Mouse (Mus musculus) hindbrain, embryonic 11.5 days (tissue): ENCODE results near the gene Actl7b. TPM values are rescaled to one million over a fixed set of nuclear protein-coding genes. Genes with fewer than 3 reads are reported as not detected.

ENCODE experiments used
- ATAC-seq: fragments of 200-750 bp; cut with Nextera tagmentation; 2 replicates; pipeline ENCODE4 v1.8.0; 2017; ENCODE audit warnings: mild to moderate bottlenecking, moderate TSS enrichment, moderate library complexity; ENCODE audit not compliant: low FRiP score
- DNase-seq: peaks from one replicate; pipeline ENCODE4 v3.0.0-alpha.2; 2015; ENCODE audit warnings: low spot score
- H3K27ac ChIP-seq: fragments of 300-500 bp; sonication (generic); 2 replicates; pipeline ENCODE4 v1.5.1; 2014; ENCODE audit warnings: mild to moderate bottlenecking, low read depth, low read length
- H3K27me3 ChIP-seq: fragments of 300-500 bp; sonication (generic); 2 replicates; pipeline ENCODE4 v1.6.1; 2014; ENCODE audit warnings: mild to moderate bottlenecking, low read length, moderate library complexity, mixed read lengths; ENCODE audit not compliant: control insufficient read depth, insufficient read depth
- H3K36me3 ChIP-seq: fragments of 300-500 bp; sonication (generic); 2 replicates; pipeline ENCODE4 v1.6.1; 2014; ENCODE audit warnings: mild to moderate bottlenecking, low read length, moderate library complexity, mixed read lengths; ENCODE audit not compliant: control insufficient read depth, insufficient read depth
- H3K4me1 ChIP-seq: fragments of 300-500 bp; sonication (generic); replicated peaks from 2 replicates; pipeline ENCODE4 v1.6.1; 2014; ENCODE audit warnings: low read length, mixed read lengths; ENCODE audit not compliant: control insufficient read depth, insufficient read depth
- H3K4me2 ChIP-seq: fragments of 300-500 bp; sonication (generic); replicated peaks from 2 replicates; pipeline ENCODE4 v1.6.1; 2014; ENCODE audit warnings: mild to moderate bottlenecking, low read depth, low read length
- H3K4me3 ChIP-seq: fragments of 300-500 bp; sonication (generic); 2 replicates; pipeline ENCODE4 v1.5.1; 2014; ENCODE audit warnings: low read depth, low read length
- H3K9ac ChIP-seq: fragments of 300-500 bp; sonication (generic); 2 replicates; pipeline ENCODE4 v1.6.1; 2014; ENCODE audit warnings: low read depth, low read length
- H3K9me3 ChIP-seq: fragments of 300-500 bp; sonication (generic); 2 replicates; pipeline ENCODE4 v1.6.1; 2016; ENCODE audit warnings: low read length; ENCODE audit not compliant: control insufficient read depth
- WGBS: fragments of 180-500 bp; shearing (Covaris S2); extraction: QIAGEN DNeasy Blood & Tissue Kit; methylation state at CpG from one replicate; pipeline ENCODE4 v1.1.7; 2014; 5-methylcytosine and 5-hydroxymethylcytosine counted together
- polyA plus RNA-seq: library from polyadenylated mRNA; unstranded; fragments of >200 nt; fragmentation: Nextera tagmentation; extraction: Ambion mirVana; gene quantifications from 2 replicates; pipeline ENCODE4 v1.2.1, GENCODE M21; 2014

The Actl7b gene
- polyA plus RNA-seq, 1 experiment from 2014 or later, result not detected

- H3K4me2 ChIP-seq, result no peak overlapping the region
- 69% methylated on average over 9 of the region's 9 CpGs for WGBS
- no peaks in the 10 kb centered on the region for H3K36me3 ChIP-seq
- no peaks in the 10 kb centered on the region for H3K4me1 ChIP-seq
- ATAC-seq, result no peak
- no peak overlapping the region for H3K9ac ChIP-seq
- no peak overlapping the region for H3K4me3 ChIP-seq
- H3K9me3 ChIP-seq, result no peaks in the 10 kb centered on the region
- H3K27ac ChIP-seq, result no peak overlapping the region
- no peak for DNase-seq
- no peaks in the 10 kb centered on the region for H3K27me3 ChIP-seq
These were observed 21.8 kb downstream of the Actl7b start for GRCm38 (mm10) chr4:56719456-56719855.

DNA sequence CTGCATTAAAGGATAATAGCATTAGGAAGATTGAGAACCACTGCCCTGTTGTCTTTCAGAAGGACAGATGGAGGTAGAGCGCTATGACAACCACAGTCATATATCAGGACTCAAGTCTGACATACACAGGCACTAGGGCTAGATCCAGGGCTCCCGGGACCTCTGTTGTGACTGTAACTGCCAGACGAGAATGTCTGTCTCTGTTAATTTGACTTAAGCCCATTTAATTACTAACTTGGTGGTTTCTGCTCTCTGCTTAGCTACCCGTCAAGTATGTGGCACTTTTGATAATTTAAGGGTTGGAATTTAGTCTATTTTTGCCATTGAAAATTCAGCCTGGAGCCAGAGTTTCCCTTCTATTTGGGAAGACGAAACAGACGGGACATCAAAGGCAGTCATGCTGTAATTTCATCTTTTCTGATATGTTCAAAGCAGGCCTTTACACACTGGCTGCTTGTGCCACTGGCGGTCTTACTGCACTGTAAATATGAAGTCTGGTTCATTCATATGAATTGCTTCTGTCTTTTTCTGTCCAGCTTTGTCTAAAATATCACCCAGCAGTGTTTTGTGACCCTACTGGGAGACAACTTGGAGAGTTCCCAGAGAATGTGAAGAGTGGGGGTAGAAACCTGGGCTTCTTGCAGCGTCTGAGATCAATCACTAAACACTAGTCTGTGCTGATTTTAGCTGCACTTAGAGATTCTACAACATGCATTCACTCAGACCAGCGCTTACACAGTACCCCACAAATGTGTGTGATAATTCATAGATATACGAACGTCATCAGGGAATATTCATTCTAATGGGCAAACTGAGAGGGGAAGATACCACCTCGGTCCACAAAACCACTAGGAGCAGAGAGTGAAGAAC is 22.4 kb downstream of the Actl7b start:
- no peaks in the 10 kb centered on the region for H3K27me3 ChIP-seq
- no peak for DNase-seq
- H3K4me3 ChIP-seq, result no peak overlapping the region
- no peak overlapping the region for H3K9ac ChIP-seq
- no peak for ATAC-seq
- 79% methylated on average over 12 of the region's 12 CpGs for WGBS
- H3K4me1 ChIP-seq, result no peaks in the 10 kb centered on the region
- no peaks in the 10 kb centered on the region for H3K36me3 ChIP-seq
- no peak overlapping the region for H3K27ac ChIP-seq
- no peaks in the 10 kb centered on the region for H3K9me3 ChIP-seq
- H3K4me2 ChIP-seq, result no peak overlapping the region

- Histone ChIP-seq H3K9me3 (no peaks in the 10 kb centered on the region), H3K27me3 (no peaks in the 10 kb centered on the region), H3K9ac (no peak overlapping the region), H3K36me3 (no peaks in the 10 kb centered on the region), H3K27ac (no peak overlapping the region), H3K4me3 (no peak overlapping the region), H3K4me2 (no peak overlapping the region), H3K4me1 (no peaks in the 10 kb centered on the region)
- WGBS, result 97% methylated on average over 3 of the region's 3 CpGs
- DNase-seq (no peak), ATAC-seq (no peak)
These were observed 23.3 kb downstream of the Actl7b start for GRCm38 (mm10) chr4:56717932-56718331.

DNA sequence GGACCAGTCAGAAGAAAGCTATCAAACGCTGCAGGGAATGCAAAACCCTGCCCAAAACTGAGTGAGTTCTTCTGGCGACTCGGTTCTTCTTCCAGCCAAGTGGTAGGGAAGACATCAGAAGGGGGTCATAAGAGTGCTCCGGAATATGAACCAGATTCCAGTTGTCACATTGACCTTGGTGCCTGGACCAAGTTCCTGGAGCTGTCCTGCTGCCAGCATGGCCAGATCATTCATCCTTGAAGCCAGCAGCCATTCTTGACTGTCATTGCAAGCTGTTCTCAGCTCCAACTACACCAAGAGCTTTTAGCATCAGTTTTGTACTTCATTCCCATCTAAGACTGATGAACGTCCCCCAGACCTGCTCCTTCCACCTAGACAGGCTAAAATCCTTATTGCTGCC is 24.4 kb downstream of the Actl7b start:
- 61% methylated on average over 5 of the region's 5 CpGs for WGBS
- Histone ChIP-seq H3K36me3 (no peaks in the 10 kb centered on the region), H3K9ac (no peak overlapping the region), H3K4me1 (no peaks in the 10 kb centered on the region), H3K27ac (no peak overlapping the region), H3K4me2 (no peak overlapping the region), H3K27me3 (no peaks in the 10 kb centered on the region), H3K4me3 (no peak overlapping the region), H3K9me3 (no peaks in the 10 kb centered on the region)
- ATAC-seq (no peak), DNase-seq (no peak)

DNA sequence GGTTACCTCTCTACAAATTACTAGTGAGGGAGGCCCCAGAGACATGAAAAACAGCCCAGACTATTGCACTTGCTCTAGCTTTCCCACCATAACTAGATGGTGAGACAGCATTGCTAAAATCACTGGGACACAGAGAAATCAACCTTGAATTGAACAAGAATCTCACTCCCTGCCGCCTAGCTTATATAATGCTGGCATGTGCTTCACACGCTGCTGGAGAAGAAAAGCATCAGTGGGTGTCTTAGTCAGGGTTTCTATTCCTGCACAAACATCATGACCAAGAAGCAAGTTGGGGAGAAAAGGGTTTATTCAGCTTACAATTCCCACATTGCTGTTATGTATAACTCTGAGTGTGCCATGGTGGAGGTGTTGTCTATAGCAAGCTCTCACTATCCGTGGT is 28.1 kb downstream of the Actl7b start:
- ATAC-seq, result no peak

GRCm38 (mm10) chr4:56702234-56702633 is 39.0 kb downstream of the Actl7b start:
- DNase-seq (peak; percentile 47), ATAC-seq (no peak)
- Histone ChIP-seq H3K27me3 (no peaks in the 10 kb centered on the region), H3K9me3 (no peaks in the 10 kb centered on the region), H3K36me3 (no peaks in the 10 kb centered on the region), H3K4me3 (no peak overlapping the region), H3K4me1 (no peaks in the 10 kb centered on the region), H3K4me2 (peak overlapping the region; percentile 1), H3K9ac (no peak overlapping the region), H3K27ac (no peak overlapping the region)
- 4% methylated on average over 10 of the region's 10 CpGs for WGBS

More for the DNA sequence above, 28.1 kb downstream of the Actl7b start:
- DNase-seq, result no peak
- H3K36me3 ChIP-seq, result no peaks in the 10 kb centered on the region
- no peaks in the 10 kb centered on the region for H3K27me3 ChIP-seq
- H3K4me2 ChIP-seq, result no peak overlapping the region
- H3K9me3 ChIP-seq, result no peaks in the 10 kb centered on the region
- H3K4me3 ChIP-seq, result no peak overlapping the region
- no peak overlapping the region for H3K9ac ChIP-seq
- H3K4me1 ChIP-seq, result no peaks in the 10 kb centered on the region
- no peak overlapping the region for H3K27ac ChIP-seq
- WGBS, result 90% methylated on average over 3 of the region's 3 CpGs

DNA sequence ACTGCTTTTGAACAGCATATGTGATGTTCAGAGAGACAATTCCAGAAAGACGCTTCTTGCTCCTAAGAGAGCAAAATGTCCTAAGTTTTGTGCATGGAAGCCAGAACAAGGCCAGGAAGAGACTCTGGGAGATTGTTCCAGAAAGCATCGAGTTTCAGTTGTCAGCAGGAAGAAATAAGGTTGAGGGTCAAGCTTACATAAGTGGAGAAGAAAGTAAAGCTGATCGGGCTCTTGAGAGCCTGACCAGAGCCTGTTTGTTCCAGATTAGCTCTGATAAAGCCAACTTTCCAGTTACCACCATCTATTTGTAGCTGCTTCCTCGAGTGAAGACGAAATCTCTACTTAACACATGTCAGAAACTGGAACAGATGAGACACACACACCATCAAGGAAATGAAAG is 42.6 kb downstream of the Actl7b start:
- no peak overlapping the region for H3K27ac ChIP-seq
- H3K4me2 ChIP-seq, result no peak overlapping the region
- WGBS, result 62% methylated on average over 5 of the region's 5 CpGs
- no peaks in the 10 kb centered on the region for H3K9me3 ChIP-seq
- no peak overlapping the region for H3K4me3 ChIP-seq
- no peaks in the 10 kb centered on the region for H3K36me3 ChIP-seq
- H3K27me3 ChIP-seq, result no peaks in the 10 kb centered on the region
- ATAC-seq (no peak), DNase-seq (no peak)
- no peaks in the 10 kb centered on the region for H3K4me1 ChIP-seq
- no peak overlapping the region for H3K9ac ChIP-seq

- Histone ChIP-seq H3K4me1 (no peaks in the 10 kb centered on the region), H3K4me3 (no peak overlapping the region), H3K9ac (no peak overlapping the region), H3K27ac (no peak overlapping the region), H3K9me3 (no peaks in the 10 kb centered on the region), H3K36me3 (no peaks in the 10 kb centered on the region), H3K27me3 (no peaks in the 10 kb centered on the region), H3K4me2 (no peak overlapping the region)
- no peak for DNase-seq
- WGBS, result 80% methylated on average over 7 of the region's 7 CpGs
- no peak for ATAC-seq
These were observed 44.8 kb downstream of the Actl7b start for GRCm38 (mm10) chr4:56696401-56696800.
